Mouse (Mus musculus): ENCODE results near the gene Trabd2b.

The Trabd2b gene

DNA sequence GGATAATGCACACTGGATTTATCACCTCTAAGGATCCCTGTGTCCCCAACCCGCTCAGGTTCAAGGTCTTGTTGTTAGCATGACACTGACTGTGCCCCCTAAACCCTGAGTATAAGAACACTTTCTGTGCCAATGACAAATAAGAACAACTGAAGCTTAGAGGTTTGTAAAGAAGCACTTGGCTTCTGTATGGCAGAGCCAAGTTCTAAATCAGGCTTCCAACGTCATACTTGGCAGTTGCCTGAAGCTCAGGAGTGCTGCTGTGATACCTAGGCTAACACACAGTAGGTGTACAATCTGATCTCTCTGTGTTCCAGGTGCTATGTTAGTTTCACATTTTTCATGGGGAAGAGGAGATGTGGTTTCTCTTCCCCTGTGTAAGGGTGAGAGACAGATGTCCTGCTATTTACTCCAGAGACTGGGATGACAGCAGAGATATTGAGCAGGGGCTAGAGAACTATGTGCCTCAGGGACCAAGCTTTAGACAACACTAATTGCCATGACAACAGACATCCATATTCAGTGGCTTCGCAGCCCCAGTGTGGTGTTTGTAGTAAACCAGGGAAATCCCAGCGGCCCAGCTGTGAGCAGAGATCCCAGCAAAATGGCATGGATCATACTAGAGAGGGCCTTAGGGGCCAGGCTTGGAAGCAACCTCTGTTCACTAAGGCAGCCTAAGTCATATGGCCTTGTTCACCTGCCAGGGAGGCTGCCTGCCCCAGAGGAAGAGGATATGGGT, 89.3 kb downstream of the Trabd2b start:
- DNase-seq (ENCODE audit: low spot score in 2 of 2): no peak

DNA sequence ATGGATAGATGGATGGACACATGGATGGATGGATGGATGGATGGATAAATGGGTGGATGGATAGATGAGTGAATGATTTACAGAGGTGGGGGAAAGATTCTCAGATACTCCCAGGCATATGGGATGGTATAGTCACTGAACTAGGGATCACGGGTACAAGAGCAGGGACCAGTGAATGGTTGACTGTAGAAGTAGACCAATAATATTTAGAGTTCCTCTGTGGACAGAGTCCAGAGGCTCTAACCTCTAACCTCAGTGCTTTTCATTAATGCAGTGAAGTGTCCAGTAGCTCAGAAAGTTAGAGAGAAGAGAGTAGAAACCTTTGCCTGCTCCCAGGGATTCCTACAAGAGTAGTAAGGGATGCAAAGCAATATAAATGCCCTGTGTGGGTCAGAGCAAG, 93.1 kb downstream of the Trabd2b start:
- no peak for DNase-seq (ENCODE audit: low spot score in 2 of 2)

DNA sequence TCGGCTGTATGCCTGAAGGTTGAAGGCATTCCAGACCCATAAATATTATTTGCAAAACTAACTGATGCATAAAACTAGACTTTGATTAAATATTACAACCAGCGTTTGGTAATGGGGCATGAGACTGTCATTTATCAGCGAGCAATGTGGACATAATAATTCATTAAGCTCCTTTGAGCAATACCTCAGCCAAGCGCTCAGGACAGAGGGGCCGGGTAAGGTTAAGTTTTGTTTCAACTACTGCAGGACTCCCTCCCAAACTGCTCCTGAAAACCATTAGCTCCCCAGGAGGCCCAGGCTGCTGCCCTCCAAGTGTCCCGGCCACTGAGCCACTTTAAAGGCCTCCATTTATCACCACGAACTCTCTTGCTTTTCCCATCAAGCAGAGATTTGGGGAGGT, 93.8 kb downstream of the Trabd2b start:
- no peak for DNase-seq (ENCODE audit: low spot score in 2 of 2)

DNA sequence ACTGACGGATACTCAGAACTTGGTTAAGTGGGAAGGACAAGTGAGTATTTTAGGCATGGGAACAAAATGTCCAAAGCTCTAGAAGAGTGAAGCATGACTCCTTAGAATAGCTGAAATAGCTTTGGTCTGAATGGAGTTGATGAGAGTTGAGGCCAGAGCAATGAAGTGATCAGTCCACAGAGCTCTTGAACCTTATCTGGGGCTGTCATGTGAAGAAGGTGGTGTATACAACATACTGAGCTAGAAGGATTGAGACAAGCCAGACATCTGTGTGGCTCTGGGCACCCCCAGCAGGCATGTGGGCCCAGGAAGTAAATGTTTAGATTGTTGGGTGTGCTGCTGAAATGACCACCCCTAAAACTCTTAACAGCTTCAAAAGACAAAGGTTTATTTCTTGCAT, 94.5 kb downstream of the Trabd2b start:
- DNase-seq (ENCODE audit: low spot score in 2 of 2): no peak

DNA sequence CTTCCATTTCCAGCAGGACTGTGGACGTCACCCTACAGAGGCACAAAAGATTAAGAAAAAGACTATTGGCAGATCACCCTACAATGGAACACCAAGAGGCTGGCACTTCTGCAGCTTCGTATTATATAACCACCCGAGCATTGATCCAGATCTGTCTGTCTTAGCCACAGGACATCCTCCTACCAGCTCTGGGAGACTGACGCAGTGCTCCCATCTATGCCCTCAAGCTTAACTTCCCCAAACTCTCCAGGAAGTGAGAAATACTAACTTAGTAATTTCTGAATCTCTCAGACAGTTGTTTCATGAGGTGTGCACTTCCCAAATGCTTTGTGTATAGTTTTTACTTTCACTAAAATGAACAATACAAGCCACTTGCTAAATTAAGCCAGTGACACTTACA, 95.1 kb downstream of the Trabd2b start:
- no peak for DNase-seq (ENCODE audit: low spot score in 2 of 2)

DNA sequence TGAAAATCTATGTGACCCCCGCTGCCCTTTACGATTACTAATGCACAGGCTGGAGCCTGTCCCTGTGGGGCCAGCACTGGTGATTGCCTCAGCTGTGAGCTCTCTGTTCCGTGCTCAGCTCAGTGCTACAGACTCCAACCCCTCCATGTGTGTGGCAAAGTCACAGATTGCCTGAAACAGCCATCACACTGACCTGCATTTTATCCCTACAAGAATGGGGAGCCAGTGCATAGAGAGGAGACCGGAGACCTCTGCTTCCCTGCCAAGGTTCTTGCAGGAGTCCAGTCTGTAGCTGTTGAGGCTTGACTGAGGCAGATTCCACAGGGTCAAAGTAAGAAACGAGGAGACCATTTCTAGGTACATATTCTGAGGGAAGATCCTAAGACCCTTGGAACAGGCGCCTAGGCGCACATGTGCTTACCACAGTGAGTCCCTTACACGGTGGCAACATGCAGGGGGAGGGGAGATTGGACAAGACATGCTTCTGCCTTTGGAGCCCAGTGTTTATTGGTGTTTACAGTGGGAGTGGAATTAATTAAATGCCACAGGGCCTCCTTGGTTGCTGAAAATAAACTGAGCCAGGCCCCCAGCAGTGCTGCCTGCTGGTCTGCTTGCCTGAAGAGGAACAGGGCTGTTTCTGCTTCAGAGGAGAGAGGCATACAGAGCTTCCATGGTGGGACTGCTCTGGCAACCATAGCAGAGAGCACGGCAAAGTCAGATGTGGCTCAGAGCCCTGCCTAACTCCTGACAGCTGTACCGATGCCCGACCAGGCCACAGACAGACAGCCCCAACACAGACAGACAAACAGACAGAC, 97.9 kb downstream of the Trabd2b start:
- DNase-seq (ENCODE audit: low spot score in 2 of 2): no peak

DNA sequence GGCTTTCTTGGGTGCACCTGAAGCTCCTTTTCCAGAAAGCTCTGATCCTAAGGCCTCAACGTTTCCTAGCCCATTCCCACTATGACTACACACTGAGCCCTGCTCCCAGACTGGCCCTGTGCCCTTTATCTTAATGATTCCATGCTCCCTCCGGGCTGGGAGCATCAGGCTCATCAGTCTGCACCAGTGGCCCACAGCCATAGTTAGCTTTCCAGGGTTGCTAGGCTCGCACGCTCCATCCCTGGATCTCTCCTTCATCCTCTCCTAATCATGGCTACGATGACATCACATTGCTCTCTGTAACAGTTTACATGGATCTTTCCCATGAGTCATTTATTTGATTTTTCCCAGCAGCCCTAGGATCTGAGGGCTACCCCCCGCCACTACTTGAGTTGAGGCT, 103.1 kb downstream of the Trabd2b start:
- no peak for DNase-seq (ENCODE audit: low spot score in 2 of 2)

DNA sequence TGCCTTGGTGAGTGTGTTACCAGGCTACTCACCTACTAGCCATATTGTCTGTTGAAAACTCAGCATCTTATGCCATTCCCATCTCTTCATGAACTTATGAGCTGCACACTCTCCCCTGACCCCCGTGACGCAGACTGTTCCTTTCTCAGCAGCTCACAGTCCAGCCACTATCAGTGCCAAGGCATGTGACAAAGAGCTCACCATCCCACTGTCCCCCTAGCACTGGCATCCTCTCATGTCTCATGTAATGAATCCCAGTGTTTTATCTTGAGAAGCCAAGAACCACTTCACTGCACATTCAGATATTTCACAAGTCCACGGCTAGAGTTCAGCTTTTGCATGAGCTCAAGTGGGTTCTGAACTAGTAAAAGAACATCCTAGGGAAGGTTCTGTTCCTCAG, 105.1 kb downstream of the Trabd2b start:
- no peak for DNase-seq (ENCODE audit: low spot score in 2 of 2)

DNA sequence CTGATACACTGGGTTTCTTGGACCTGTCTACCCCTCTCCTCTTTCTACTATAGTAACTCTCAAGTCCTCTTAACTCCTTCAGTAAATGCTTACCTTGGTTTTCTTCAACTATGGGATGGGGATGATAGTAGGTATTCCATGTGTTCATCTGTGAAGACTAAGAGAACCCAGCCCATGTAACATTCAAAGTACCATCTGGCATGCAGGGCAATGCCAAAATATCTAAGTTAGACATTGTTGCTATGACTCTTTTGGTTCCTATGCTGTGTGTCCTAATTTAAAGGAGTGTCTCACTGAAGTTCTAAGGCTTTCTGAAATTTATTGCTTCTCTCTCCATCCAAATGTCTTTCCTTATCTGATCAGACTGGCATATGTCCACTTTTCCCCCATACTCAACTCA, 106.6 kb downstream of the Trabd2b start:
- peak in 1 of 2 experiments; percentile 30 for DNase-seq (ENCODE audit: low spot score in 2 of 2)

DNA sequence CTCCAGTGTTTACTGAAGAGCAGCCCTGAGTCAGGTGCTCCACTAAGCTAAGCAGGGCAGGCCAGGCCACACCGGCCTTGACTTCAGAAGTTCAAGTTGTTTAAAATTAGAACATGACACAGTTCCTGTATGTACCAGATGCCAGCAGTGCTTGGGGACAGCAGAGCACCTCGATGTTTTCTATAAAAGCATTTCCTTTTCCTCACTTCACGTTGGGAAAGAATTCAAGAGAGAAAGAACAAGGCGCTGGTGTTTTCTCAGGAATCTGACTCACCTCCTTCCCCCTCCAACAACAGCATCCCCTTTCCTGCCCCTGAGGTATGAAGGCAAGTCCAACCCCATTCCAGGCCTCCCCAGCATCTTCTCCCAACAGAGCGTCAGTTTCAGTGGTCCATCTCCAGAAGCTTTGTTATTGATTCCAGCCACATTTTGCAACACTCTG, 108.8 kb downstream of the Trabd2b start:
- no peak for DNase-seq (ENCODE audit: low spot score in 2 of 2)

DNA sequence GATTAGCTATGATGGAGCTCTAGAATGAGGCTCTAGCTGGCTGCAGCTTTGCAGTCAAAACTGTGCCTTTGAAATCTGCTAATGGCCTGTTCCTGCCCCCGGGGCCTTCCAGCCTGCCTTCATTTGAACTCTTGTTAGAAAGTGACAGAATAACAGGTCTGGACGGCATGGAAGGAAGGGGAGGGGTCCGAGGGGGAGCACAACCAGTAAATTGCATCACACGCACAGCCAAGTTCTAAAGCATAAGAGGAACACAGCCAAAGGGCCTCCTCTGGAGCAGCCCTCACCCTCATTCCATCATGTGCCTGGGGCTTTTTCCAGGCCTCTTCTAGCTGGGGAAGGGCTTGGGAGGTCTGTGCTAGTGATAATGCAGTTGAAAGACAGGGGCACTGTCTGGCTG, 110.1 kb downstream of the Trabd2b start:
- no peak for DNase-seq (ENCODE audit: low spot score in 2 of 2)

DNA sequence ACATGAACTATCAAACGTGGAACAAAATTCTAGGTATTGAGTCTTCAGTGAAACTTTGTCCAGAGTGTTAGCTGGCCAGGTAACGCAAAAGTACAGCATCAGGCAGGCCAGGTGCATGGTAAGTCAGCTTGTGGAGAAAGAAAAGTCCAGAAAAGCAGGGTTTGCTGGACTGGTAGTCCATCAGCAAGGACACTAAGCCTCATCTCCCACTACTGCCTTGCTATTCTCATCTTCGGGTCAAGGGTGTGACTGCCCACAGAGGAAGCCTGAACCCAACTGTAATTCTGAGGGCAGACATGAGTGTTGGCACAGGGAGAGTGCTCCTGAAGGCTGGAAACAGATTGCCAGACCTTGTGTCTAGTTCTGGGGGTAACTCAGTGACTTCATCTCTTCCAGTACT, 111.5 kb downstream of the Trabd2b start:
- no peak for DNase-seq (ENCODE audit: low spot score in 2 of 2)

DNA sequence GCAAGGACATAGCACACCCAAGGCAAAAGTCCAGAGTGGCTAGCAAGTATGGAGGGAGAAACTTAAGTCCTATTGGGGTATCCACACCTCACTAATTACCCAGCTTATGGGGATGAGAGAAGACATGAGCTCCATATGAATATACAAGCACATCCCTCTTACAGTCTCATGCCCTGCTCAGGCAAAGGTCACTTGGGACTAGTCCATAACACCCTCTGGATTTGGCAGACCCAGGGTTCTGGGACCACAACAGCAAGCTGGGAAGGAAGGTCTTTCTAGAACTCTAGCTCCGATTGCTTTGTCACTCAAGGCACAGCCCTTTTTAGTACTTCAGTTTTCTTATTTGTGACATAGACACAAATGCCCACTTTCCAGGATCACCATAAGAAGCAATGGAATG, 112.0 kb downstream of the Trabd2b start:
- no peak for DNase-seq (ENCODE audit: low spot score in 2 of 2)

DNA sequence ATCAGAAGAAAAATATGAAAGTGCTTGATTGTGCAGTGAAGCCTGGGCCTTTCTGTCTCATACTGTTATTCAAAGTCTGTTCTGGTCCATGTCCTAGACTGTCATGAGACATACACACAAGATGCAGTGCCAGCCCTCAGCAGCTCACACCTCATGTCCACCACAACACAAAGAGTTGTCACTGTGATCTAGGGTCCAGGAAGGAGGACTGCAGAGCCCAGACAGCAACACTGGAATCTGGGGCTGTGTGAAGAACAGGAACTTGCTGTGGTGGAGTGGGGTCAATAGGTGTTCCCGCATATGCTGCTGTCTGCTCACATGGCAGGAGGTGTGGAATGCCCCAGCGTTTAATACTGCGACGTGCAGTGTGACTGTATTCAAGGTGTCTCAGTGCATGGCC, 112.8 kb downstream of the Trabd2b start:
- DNase-seq (ENCODE audit: low spot score in 2 of 2): no peak

DNA sequence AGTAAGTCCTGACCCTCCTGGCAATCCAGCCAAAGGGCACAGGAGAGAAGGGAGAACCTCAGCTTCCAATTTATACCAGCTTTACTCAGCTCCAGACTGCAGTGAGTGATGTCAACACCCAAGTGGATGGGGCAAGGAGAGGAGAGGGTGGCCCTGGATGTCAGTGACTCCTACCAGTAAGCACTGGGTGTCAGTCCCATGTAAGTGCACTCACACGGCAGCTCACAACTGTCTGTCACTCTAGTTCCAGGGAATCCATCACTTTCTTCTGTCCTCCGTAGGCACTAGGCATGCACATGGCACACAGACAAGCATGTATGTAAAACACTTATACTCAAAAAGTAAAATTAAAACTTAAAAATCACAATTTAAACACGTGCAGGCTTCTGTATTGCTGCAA, 113.4 kb downstream of the Trabd2b start:
- no peak for DNase-seq (ENCODE audit: low spot score in 2 of 2)

DNA sequence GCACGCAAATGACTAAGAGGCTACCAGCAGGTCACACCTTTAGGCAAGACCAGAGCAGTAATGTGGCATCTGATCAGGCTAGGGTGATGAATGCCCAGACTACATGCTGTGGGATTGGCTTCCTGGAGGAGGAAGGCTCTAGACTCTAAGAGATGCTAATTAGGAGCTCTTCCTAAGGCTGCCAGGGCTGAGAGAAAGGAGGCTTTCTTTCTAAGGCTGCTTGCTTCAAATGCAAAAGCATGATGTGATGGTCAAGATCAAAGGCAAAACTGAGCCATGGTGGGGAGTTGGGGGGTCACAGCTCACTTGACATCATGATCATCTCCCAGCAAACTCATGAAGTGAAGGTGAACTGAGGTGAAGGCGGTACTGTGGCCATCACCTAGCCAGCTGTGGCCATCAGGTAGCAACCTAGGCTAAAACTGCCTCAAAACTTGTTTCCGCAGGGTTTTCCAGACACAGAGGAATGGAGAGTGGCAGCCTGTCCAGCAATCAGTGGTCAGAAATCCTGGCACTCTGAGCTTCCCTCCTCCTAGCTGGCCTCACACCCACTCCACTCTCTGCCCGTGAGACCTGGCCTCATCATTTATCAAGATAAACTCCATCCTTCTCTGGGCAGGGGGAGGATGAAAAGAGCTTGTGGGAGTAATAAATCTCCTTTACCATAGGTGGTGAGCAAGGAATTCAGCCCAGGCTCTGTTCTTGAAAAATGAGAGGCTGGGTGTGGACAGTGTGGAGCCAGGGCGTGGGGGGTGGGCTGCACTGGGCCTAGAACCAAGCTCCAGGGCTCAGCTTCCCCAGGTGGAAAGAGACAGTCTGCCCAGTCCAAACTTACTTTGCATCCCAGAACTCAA, 117.0 kb downstream of the Trabd2b start:
- no peak for DNase-seq (ENCODE audit: low spot score in 2 of 2)

DNA sequence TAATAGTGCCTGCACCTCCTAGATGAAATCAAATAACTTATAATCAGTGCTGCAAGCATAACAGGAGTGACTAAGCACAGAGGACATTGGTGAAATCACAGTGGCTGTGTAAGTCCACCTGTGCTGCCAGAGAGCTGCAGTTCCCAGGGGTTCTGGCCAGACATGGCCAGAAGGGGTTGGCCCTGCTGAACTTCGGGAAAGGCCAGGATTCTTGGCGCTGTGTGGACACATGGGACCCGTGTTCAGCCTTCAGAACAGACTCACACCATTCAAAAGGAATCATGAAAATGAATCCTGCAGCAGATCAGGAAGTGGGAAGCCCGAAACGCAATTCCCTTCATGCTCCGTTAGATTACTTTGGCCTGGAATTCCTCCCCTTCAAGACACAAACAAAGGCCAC, 125.1 kb downstream of the Trabd2b start:
- no peak for DNase-seq (ENCODE audit: low spot score in 2 of 2)

DNA sequence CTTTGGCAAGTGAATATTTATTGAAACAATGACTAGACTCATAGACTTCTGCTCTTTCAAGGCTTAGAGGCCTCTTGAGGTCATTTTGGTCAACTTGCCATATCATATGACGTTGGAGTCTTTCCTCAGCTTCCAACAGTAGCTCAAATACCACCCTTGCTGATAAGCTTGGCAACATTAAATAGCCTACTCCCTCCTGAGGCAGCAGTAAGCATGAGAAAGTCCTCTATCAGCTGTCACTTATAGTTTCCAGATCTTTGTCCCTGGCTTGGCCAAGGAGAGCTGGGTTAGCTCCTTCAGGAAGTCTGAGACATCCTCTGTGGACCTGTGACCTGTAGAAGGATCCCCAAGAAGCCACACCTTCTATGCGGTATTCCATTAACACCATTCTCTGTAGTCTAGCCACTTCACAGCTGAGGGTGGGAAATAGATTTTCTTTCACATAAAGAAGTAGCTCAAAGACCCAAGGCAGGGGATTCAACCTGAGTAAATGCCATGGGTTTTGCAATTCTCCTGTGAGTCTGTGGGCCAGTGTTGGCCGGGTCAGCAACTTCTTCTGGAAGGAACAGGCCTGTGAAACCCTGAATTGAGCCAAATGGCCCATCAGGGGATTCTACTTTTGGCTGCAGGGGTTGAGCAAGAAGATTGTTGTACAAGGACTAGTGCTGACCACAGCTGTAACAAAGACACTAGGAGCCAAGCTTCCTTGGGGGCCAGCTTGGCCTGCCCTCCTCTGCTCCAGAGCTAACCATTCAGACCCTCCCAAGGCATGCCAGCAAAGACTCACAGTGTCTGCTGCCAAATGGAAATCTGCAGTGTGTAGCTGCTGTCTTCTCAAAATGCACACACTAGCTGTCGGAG, 127.6 kb downstream of the Trabd2b start:
- no peak for DNase-seq (ENCODE audit: low spot score in 2 of 2)

DNA sequence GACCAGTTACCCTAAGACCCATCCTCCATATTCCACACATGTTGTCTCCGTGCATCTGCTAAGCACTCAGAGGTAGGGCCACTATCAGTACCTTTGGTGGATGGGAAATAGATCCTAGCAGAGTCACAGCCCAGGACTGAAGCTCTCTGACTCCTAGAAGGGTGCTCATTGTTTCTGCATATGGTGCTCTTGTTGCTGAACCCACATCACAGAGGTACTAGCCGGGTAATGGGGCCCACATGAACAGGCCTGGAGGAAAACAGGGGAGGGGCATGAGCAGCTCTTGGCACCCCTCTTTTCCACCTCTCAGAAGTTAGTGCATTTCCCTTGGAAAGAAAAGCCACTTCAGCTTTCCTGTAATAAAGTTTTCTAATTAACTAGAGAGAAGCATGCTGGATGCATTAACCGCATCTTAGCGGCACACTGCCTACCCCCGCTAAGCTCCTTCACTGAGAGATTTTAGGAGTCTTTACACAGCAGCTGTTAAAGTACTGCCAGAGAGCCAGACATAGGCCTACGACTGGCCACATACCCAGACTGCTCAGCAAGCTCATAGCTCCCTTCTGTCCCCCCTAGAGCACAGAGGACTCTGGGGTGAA, 131.0 kb downstream of the Trabd2b start:
- DNase-seq (ENCODE audit: low spot score in 2 of 2): no peak

DNA sequence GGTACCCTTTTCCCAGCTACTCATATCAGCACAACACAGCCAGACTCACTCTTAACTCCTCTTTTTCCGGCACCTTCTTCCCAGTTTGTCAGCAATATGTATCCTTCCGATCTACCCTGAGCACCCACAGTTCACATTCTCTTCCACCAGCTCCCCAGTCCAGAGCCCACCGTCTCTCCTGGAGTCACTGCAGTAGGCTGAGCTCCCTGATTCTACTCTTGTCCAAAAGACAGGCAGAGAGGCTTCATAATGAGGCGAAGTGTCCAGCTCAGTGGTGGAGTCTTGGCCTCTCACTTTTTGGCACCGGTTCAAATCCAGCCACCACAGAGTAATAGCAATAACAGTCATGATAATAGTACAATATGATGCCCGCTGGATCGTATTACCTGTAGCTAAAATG, 133.5 kb downstream of the Trabd2b start:
- no peak for DNase-seq (ENCODE audit: low spot score in 2 of 2)

DNA sequence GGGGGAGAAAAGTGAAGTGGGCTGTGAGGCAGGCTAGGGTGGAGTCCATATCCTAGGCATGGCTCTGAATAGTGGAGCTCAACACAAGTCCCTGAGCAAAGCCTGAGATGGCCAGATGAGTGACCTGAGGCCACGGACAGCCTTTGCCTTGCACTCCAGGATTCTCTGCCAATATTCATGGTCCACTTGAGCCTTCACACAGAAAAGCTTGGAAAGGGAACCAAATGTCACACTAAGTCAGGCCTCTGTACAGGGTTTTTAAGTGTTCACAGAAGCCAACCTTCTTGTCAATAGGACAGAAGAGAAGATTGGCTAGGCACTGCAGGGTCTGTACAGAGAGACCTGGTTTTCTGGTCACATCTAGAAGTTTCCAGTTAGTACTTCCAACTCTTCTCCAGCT, 134.7 kb downstream of the Trabd2b start:
- DNase-seq (ENCODE audit: low spot score in 2 of 2): no peak
